In genomic region chr8:84079206-84079605, GRCm38 (mm10) we compare ENCODE assay signal across 23 mouse cellular contexts. TPM values are rescaled to one million over a fixed set of nuclear protein-coding genes. Genes with fewer than 3 reads are reported as not detected.
A peak's percentile ranks its signal among the peaks of the same experiment; 100 is the strongest.
DNase-seq lines count a peak whose midpoint lies in the region; ATAC-seq and TF ChIP-seq lines count a peak whose summit lies in the region.
"Had no signal": no experiment of that assay in that cellular context is flagged by ENCODE, and none has a peak within 500 bp of the region (broad histone marks: within the 10 kb centered on the region; RNA-seq: fewer than 3 reads in every experiment).

No protein-coding gene starts in this region.

- DNase-seq in retina, postnatal 1 day = peak; percentile 27
- DNase-seq in retina, embryonic 14.5 days (ENCODE audit: low spot score) = no peak
- peak; percentile 80 for DNase-seq in lung, postnatal 0 days (ENCODE audit: low spot score)
- DNase-seq in lung, postnatal 36 days = peak; percentile 70
- no peak for DNase-seq in layer of hippocampus, postnatal 10 days (ENCODE audit: low spot score in 2 of 2)
- no peak for DNase-seq in left cerebral cortex, postnatal 25 days (ENCODE audit: low spot score in 2 of 2)
- DNase-seq: adrenal gland, adult 2 months; adrenal gland, postnatal 25 days; cerebellum, adult 18-20 months; cerebellum, adult 9-11 months; cerebellum, postnatal 36 days; gastrocnemius, postnatal 25 days; heart, adult 18-20 months; heart, postnatal 14 days had no signal

- peaks cover 31% of the 10 kb centered on the region for H3K36me3 ChIP-seq in lung, postnatal 0 days (ENCODE audit: insufficient read depth, low read length)

- no peak for TF ChIP-seq CTCF in lung, postnatal 0 days (IDR thresholded peaks at IDR 0.05)

- H3K4me2 ChIP-seq in lung, postnatal 0 days (replicated peaks; ENCODE audit: low read depth, low read length) = no peak overlapping the region
- H3K4me2 ChIP-seq: embryonic facial prominence, embryonic 13.5 days; forebrain, embryonic 12.5 days; heart, embryonic 11.5 days; heart, embryonic 15.5 days; hindbrain, embryonic 13.5 days had no signal

- no peaks in the 10 kb centered on the region for H3K9me3 ChIP-seq in lung, postnatal 0 days (ENCODE audit: low read length)
- H3K9me3 ChIP-seq: embryonic facial prominence, embryonic 13.5 days; forebrain, embryonic 12.5 days; heart, embryonic 15.5 days; hindbrain, embryonic 13.5 days had no signal

- 58% methylated on average over 5 of the region's 5 CpGs for WGBS in lung, postnatal 0 days

- no peaks in the 10 kb centered on the region for H3K27me3 ChIP-seq in lung, postnatal 0 days (replicated peaks; ENCODE audit: insufficient read depth, low read length)
- H3K27me3 ChIP-seq: embryonic facial prominence, embryonic 13.5 days; forebrain, embryonic 12.5 days; heart, embryonic 15.5 days; hindbrain, embryonic 13.5 days had no signal

- intact Hi-C loops in left cerebral cortex, postnatal 25 days (cut with DNase I) = no loop called here

- H3K9ac ChIP-seq in lung, postnatal 0 days (replicated peaks; ENCODE audit: low read depth) = no peak overlapping the region
- H3K9ac ChIP-seq: embryonic facial prominence, embryonic 13.5 days; forebrain, embryonic 12.5 days; heart, embryonic 15.5 days; hindbrain, embryonic 13.5 days had no signal

- 0 out of 2 replicates have a peak, but pooled peaks have one; percentile 12 for TF ChIP-seq EP300 in lung, postnatal 0 days (IDR thresholded peaks at IDR 0.05)

- no peak overlapping the region for H3K27ac ChIP-seq in lung, postnatal 0 days (ENCODE audit: low read length)
- H3K27ac ChIP-seq: embryonic facial prominence, embryonic 13.5 days; forebrain, embryonic 12.5 days; heart, embryonic 15.5 days; hindbrain, embryonic 13.5 days had no signal

- H3K4me3 ChIP-seq in lung, postnatal 0 days (ENCODE audit: low read depth, low read length) = no peak overlapping the region
- H3K4me3 ChIP-seq: embryonic facial prominence, embryonic 13.5 days; forebrain, embryonic 12.5 days; heart, embryonic 15.5 days; hindbrain, embryonic 13.5 days had no signal

- no peaks in the 10 kb centered on the region for H3K4me1 ChIP-seq in lung, postnatal 0 days (ENCODE audit: insufficient read depth, low read depth, low read length)

- ATAC-seq in lung, postnatal 0 days = peak; percentile 84
- ATAC-seq: forebrain, embryonic 16.5 days had no signal

RNA-seq across cellular contexts. Expression of gene Rfx1, which starts 12.6 kb away (rescaled TPM):
- 4.5 and 5.2 TPM in 2 replicates for polyA plus RNA-seq in lung, postnatal 0 days (2015; fragmentation: Nextera tagmentation; extraction: Ambion mirVana)
- total RNA-seq in layer of hippocampus, postnatal 10 days (2021) = 10 to 100 TPM; 20.9 to 21.5 TPM
- total RNA-seq in left cerebral cortex, postnatal 25 days (2021) = 10 to 100 TPM; 21.4 to 24.4 TPM

RNA-seq across cellular contexts. Expression of gene Gm10643, which starts 14.3 kb away (rescaled TPM):
- 1.2 and 1.3 TPM in 2 replicates for polyA plus RNA-seq in lung, postnatal 0 days (2015; fragmentation: Nextera tagmentation; extraction: Ambion mirVana)
- 1 to 10 TPM; 3.0 to 5.3 TPM for total RNA-seq in layer of hippocampus, postnatal 10 days (2021)
- total RNA-seq in left cerebral cortex, postnatal 25 days (2021) = 1 to 10 TPM; 3.4 to 4.2 TPM

RNA-seq across cellular contexts. Expression of gene Dcaf15, which starts 25.4 kb away (rescaled TPM):
- polyA plus RNA-seq in lung, postnatal 0 days (2015; fragmentation: Nextera tagmentation; extraction: Ambion mirVana) = 5.1 TPM in 2 replicates
- 10 to 100 TPM; 31.8 to 31.9 TPM for total RNA-seq in layer of hippocampus, postnatal 10 days (2021)
- 10 to 100 TPM; 16.8 to 18.4 TPM for total RNA-seq in left cerebral cortex, postnatal 25 days (2021)

RNA-seq across cellular contexts. Expression of gene Rln3, which starts 34.4 kb away (rescaled TPM):
- 0.26 TPM in 1 of 2 replicates, not detected in the other for polyA plus RNA-seq in lung, postnatal 0 days (2015; fragmentation: Nextera tagmentation; extraction: Ambion mirVana)
- not detected for total RNA-seq in layer of hippocampus, postnatal 10 days (2021)
- total RNA-seq in left cerebral cortex, postnatal 25 days (2021) = not detected
- total RNA-seq: adrenal gland, adult 2 months; adrenal gland, postnatal 25 days; gastrocnemius, adult 18-20 months; gastrocnemius, postnatal 25 days; heart, adult 18-20 months; heart, postnatal 14 days; hematopoietic stem cell, adult 5-6 weeks had no signal
- polyA plus RNA-seq: embryonic facial prominence, embryonic 13.5 days; forebrain, embryonic 12.5 days; forebrain, embryonic 16.5 days; frontal cortex, adult 2 months; heart, embryonic 11.5 days; heart, embryonic 15.5 days; hindbrain, embryonic 13.5 days had no signal

RNA-seq across cellular contexts. Expression of gene Il27ra, which starts 36.8 kb away (rescaled TPM):
- 0.56 and 0.93 TPM in 2 replicates for polyA plus RNA-seq in lung, postnatal 0 days (2015; fragmentation: Nextera tagmentation; extraction: Ambion mirVana)
- 1 to 10 TPM; 1.4 to 1.7 TPM for total RNA-seq in layer of hippocampus, postnatal 10 days (2021)
- under 1 TPM; 0.16 to 0.62 TPM for total RNA-seq in left cerebral cortex, postnatal 25 days (2021)

Comparison
In these comparisons a context has a peak if more than half of its experiments do, and no peak if none do; other contexts are left out.
1. DNase-seq: peak in retina, postnatal 1 day (single experiment), lung, postnatal 0 days (single experiment) and lung, postnatal 36 days (single experiment); none in retina, embryonic 14.5 days (single experiment), layer of hippocampus, postnatal 10 days (0 of 2) and left cerebral cortex, postnatal 25 days (0 of 2).